Mouse (Mus musculus): ENCODE results near the gene Crlf1. TPM values are rescaled to one million over a fixed set of nuclear protein-coding genes. Genes with fewer than 3 reads are reported as not detected.

The Crlf1 gene
- polyA plus RNA-seq, 1 experiment from 2014 or later = 8.7 TPM

DNA sequence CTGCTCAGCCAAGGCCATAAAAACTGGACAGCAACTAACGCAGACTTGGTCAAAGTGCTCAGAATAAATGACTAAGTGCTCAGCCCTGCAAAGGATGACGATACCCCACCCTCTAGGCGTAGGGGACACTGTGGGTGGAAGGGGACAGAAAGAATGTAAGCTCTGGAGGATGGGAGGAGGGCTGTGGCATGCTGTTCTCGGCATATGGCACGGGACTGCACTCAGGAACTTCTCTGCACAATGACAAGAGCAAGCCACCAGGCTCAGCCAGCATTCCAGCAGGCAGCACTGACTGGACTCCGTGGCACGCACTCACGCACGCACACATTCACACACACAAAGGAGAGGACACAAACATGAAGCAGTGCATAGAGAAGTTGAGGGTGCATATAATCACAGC is 32.4 kb upstream of the Crlf1 start:
- no peaks in the 10 kb centered on the region for H3K36me3 ChIP-seq
- H3K4me3 ChIP-seq (replicated peaks) = no peak overlapping the region
- no peak for ATAC-seq (ENCODE audit: low FRiP score)
- H3K27ac ChIP-seq (replicated peaks) = no peak overlapping the region
- peaks cover 15% of the 10 kb centered on the region for H3K4me1 ChIP-seq
- H3K4me2 ChIP-seq = no peak overlapping the region
- no peaks in the 10 kb centered on the region for H3K9me3 ChIP-seq (replicated peaks)
- WGBS = 71% methylated on average over 9 of the region's 9 CpGs
- H3K9ac ChIP-seq (replicated peaks) = no peak overlapping the region
- H3K27me3 ChIP-seq (replicated peaks) = no peaks in the 10 kb centered on the region

DNA sequence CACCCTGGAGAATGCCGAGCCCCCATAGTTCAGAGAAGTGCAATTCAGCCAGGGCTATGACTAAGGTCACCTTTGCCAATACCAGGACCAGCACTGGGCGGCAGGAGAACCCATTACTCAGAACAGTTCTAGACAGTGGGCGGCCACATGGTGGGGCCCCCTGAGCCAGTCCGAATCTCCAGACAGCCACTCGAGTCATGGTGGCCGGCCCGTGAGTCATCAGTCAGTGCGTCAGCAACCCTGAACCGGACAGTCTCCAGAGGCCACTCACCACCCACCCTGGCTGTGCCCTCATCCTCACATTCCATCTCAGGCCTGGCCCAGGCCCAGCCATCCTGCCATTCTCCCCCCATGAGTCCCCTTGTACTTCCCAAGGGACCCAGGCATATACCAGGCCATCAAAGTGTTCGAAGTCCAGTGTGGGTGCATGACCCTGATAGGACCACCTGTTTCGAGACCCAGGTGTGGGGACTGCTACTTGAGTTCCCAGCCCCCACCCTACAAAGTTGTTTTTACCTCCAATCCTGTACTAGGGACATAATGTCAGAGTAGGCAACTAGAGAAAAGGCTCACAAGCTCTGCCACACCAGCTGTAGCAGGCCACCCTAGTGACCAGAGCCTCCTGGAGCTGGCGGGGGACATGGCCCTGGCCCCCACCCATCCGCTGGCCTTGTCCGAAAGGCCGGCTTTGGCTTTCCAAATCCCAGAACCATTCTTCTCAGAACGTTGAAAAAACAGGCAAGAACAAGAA is 31.0 kb upstream of the Crlf1 start:
- peak overlapping the region; percentile 0; the same call in 1 of the 2 replicates for H3K9ac ChIP-seq (replicated peaks)
- H3K27me3 ChIP-seq (replicated peaks) = no peaks in the 10 kb centered on the region
- no peaks in the 10 kb centered on the region for H3K9me3 ChIP-seq (replicated peaks)
- ATAC-seq (ENCODE audit: low FRiP score) = 0 out of 2 replicates have a peak, but pooled peaks have one; percentile 18
- WGBS = 91% methylated on average over 16 of the region's 16 CpGs
- H3K4me1 ChIP-seq = peaks cover 22% of the 10 kb centered on the region
- H3K27ac ChIP-seq (replicated peaks) = no peak overlapping the region
- no peak overlapping the region for H3K4me2 ChIP-seq
- H3K4me3 ChIP-seq (replicated peaks) = no peak overlapping the region
- no peaks in the 10 kb centered on the region for H3K36me3 ChIP-seq

DNA sequence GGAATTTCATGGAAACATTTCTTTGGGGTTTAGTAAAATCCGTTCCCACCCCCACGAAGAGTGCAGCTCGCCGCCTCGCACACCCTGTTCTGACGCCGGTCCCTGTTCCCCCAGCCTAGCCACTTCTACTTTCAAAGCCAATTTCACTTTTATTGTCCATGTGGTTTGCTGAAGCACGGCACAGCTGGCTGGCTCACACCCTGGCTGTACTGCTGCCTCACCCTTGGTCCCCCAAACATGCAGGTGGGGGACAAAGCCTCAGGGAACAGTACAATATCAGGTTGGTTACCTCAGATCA is 30.5 kb upstream of the Crlf1 start:
- ATAC-seq (ENCODE audit: low FRiP score) = no peak
- no peak overlapping the region for H3K4me2 ChIP-seq
- H3K4me1 ChIP-seq = peaks cover 27% of the 10 kb centered on the region
- WGBS = 83% methylated on average over 8 of the region's 8 CpGs
- no peak overlapping the region for H3K4me3 ChIP-seq (replicated peaks)
- H3K27ac ChIP-seq (replicated peaks) = no peak overlapping the region
- no peaks in the 10 kb centered on the region for H3K36me3 ChIP-seq
- H3K27me3 ChIP-seq (replicated peaks) = no peaks in the 10 kb centered on the region
- no peaks in the 10 kb centered on the region for H3K9me3 ChIP-seq (replicated peaks)
- no peak overlapping the region for H3K9ac ChIP-seq (replicated peaks)

DNA sequence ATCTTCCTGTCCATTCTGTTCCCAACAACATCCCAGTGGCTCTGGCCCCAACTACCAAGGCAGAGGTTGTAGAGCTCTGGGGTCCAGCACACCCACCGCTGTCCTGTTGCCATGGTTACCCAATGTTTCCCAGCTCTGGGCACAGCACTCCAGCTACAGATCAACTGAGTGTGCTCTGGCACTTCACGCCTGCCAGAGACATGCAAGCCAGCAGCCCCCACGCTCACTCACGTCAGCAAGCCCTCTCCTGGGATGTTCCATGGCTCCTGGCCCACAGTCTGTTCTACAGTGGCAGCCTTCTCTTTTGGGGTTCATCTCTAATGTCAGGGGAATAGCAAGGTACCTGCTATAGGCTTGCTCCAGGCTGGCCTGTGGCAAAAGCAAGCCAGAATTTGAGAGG is 29.7 kb upstream of the Crlf1 start:
- H3K36me3 ChIP-seq = no peaks in the 10 kb centered on the region
- no peaks in the 10 kb centered on the region for H3K27me3 ChIP-seq (replicated peaks)
- H3K4me2 ChIP-seq = no peak overlapping the region
- no peak overlapping the region for H3K27ac ChIP-seq (replicated peaks)
- H3K4me1 ChIP-seq = peaks cover 34% of the 10 kb centered on the region
- H3K4me3 ChIP-seq (replicated peaks) = no peak overlapping the region
- no peak for ATAC-seq (ENCODE audit: low FRiP score)
- WGBS = 39% methylated on average over 4 of the region's 4 CpGs
- H3K9ac ChIP-seq (replicated peaks) = no peak overlapping the region
- H3K9me3 ChIP-seq (replicated peaks) = no peaks in the 10 kb centered on the region

DNA sequence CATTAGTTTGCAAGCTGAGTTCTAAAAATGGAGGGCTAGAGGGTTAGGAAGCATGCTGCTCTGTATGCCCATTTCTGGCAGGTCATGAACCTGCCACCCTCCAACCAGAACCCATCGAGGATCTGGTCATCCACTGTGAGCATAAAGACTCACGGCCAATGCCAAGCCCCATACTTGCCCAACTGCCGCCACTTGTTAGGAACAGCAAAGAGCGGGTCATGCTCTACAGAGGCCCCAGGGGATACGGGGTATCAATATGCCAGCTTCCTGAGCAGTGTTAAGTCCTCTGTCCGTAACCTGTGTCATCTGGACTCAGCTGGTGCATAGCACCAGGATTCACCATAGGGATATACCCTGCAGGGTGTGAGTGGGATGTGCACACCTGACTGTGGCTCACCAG is 28.8 kb upstream of the Crlf1 start:
- Histone ChIP-seq H3K27ac (replicated peaks) (no peak overlapping the region), H3K9ac (replicated peaks) (no peak overlapping the region), H3K36me3 (no peaks in the 10 kb centered on the region), H3K4me3 (replicated peaks) (no peak overlapping the region), H3K4me2 (no peak overlapping the region), H3K4me1 (peaks cover 41% of the 10 kb centered on the region), H3K27me3 (replicated peaks) (no peaks in the 10 kb centered on the region), H3K9me3 (replicated peaks) (no peaks in the 10 kb centered on the region)
- no peak for ATAC-seq (ENCODE audit: low FRiP score)
- 93% methylated on average over 6 of the region's 6 CpGs for WGBS

DNA sequence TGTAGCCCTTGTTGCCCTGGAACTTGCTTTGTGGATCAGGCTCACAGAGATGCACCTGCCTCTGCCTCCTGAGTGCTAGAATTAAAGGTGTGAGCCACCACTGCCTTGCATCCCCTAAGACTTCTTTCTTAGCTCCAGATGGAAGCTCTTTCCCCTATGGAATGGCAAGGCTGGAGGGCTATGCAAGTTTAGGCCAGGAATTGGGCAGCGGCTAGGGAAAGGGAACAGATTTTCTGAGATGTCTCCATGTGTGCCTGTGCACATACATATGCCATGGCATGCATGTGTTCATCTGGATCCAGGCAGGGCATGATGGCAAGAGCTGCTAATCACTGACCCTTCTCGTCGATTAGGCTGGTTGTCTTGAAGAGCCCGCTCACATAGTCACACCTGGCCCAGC is 27.3 kb upstream of the Crlf1 start:
- Histone ChIP-seq H3K4me2 (no peak overlapping the region), H3K36me3 (no peaks in the 10 kb centered on the region), H3K27me3 (replicated peaks) (no peaks in the 10 kb centered on the region), H3K27ac (replicated peaks) (no peak overlapping the region), H3K9me3 (replicated peaks) (no peaks in the 10 kb centered on the region), H3K9ac (replicated peaks) (no peak overlapping the region), H3K4me3 (replicated peaks) (no peak overlapping the region), H3K4me1 (peaks cover 48% of the 10 kb centered on the region)
- 96% methylated on average over 4 of the region's 4 CpGs for WGBS
- ATAC-seq (ENCODE audit: low FRiP score) = no peak

DNA sequence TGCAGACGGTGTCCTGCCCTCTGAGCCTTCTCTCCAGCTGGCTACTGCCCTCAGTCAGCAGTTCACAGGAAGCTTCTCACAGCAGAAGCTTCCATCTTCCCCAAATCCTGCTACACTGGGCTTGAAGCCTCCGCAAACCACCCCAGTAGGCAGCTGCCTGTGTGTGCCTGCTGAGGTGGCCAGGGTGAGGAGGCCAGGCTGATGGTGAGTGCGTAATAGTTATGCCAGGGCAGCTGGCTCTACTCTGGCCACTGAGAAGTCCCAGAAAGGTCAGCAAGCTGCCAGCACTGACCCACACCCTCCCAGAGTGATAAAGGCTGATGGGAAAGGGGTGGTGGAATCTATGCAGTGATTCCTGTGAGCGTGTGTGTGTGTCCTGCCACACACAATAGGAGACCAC is 26.7 kb upstream of the Crlf1 start:
- Histone ChIP-seq H3K27ac (replicated peaks) (no peak overlapping the region), H3K27me3 (replicated peaks) (no peaks in the 10 kb centered on the region), H3K36me3 (no peaks in the 10 kb centered on the region), H3K9ac (replicated peaks) (no peak overlapping the region), H3K4me2 (no peak overlapping the region), H3K4me1 (peaks cover 48% of the 10 kb centered on the region), H3K9me3 (replicated peaks) (no peaks in the 10 kb centered on the region), H3K4me3 (replicated peaks) (no peak overlapping the region)
- 84% methylated on average over 4 of the region's 4 CpGs for WGBS
- ATAC-seq (ENCODE audit: low FRiP score) = no peak

DNA sequence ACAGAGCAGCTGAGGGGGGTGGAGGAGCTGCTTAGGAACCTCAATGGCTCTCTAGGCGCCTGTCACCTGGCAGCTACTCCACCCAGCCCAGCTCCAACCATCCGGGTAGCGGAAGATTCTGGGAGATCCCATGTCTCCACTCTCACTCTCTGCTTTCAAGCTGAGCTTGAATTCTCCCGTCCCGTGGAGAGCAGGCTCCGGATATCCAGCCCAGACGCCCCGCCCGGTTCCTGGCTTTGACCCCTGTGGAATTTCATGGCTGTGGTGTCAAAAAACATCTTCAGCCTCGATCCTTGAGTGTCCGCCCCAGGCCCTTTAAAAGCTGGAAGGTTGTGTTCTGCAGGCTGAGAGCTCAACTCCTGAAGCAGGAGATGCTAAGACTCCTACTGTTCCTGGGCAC is 26.2 kb upstream of the Crlf1 start:
- Histone ChIP-seq H3K27ac (replicated peaks) (no peak overlapping the region), H3K27me3 (replicated peaks) (no peaks in the 10 kb centered on the region), H3K9me3 (replicated peaks) (no peaks in the 10 kb centered on the region), H3K36me3 (no peaks in the 10 kb centered on the region), H3K4me2 (no peak overlapping the region), H3K9ac (replicated peaks) (no peak overlapping the region), H3K4me3 (replicated peaks) (no peak overlapping the region), H3K4me1 (peaks cover 48% of the 10 kb centered on the region)
- WGBS = 77% methylated on average over 11 of the region's 11 CpGs
- ATAC-seq (ENCODE audit: low FRiP score) = no peak

DNA sequence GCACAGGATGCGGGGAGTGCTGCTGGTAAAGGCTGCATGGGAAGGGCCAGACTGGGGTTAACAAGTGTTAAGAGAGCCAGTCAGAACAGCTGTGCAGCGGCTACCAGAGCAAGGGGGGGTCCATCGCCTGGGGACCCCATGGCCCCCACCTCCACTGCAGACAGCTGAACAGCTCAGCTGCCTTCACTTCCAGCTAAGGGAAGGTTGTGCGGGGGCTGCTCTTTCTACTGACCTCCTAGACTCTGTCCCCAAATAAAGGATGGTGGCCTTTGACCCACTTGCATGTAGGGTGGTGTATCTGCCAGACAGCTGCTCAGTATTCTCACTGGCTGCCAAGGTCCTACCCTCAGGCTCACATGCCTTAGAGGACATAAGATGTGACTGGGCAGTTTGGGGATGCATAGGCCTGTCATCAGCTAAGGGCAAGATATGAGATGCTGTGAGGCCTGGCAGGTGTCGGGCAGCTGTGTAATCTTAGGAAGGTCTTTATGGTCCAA is 25.7 kb upstream of the Crlf1 start:
- Histone ChIP-seq H3K4me2 (no peak overlapping the region), H3K9me3 (replicated peaks) (no peaks in the 10 kb centered on the region), H3K27me3 (replicated peaks) (no peaks in the 10 kb centered on the region), H3K27ac (replicated peaks) (no peak overlapping the region), H3K4me1 (peaks cover 48% of the 10 kb centered on the region), H3K4me3 (replicated peaks) (no peak overlapping the region), H3K9ac (replicated peaks) (no peak overlapping the region), H3K36me3 (no peaks in the 10 kb centered on the region)
- ATAC-seq (ENCODE audit: low FRiP score) = no peak
- WGBS = 76% methylated on average over 5 of the region's 5 CpGs

DNA sequence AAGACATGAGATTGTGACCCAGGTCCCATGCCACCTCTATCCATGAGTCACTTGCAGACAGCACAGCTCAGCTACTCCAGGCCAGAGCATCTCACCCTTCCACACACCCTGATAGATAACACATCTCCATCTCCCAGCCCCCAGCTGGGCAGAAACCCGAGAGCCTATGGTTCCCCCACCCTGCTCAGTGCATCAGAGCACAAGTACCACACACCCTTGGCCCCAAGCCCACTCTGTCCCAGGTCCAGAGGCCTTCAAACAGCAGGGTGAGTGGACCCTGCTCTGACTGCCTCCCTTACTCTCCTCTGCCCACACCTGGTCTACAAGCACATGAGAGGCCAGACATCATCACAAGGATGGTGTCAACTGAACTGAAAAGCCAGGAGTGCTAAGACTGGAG is 25.1 kb upstream of the Crlf1 start:
- no peaks in the 10 kb centered on the region for H3K27me3 ChIP-seq (replicated peaks)
- 70% methylated on average over 1 of the region's 1 CpGs for WGBS
- H3K9ac ChIP-seq (replicated peaks) = no peak overlapping the region

DNA sequence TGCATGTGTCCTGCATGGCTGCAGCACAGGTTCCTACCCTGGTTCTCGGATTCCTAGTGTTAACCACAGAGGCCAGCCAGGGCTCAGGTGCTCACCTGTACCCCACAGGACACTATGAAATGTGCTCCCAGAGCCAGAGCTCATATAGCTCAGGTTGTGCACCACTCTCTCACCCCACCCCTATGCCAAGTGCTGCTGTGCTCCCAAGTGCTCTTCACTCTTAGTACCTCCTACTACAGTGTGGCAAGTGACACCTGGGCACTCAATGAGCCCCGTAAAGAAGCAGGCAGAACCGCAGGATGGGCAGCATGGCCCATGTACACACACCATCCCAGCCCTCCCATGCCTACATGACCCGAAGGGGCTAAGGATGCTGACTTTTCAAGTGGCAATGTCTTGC is 24.2 kb upstream of the Crlf1 start:
- 94% methylated on average over 4 of the region's 4 CpGs for WGBS
- Histone ChIP-seq H3K4me3 (replicated peaks) (no peak overlapping the region), H3K9ac (replicated peaks) (no peak overlapping the region), H3K36me3 (no peaks in the 10 kb centered on the region), H3K9me3 (replicated peaks) (no peaks in the 10 kb centered on the region), H3K27me3 (replicated peaks) (no peaks in the 10 kb centered on the region), H3K4me2 (no peak overlapping the region), H3K27ac (replicated peaks) (peak overlapping the region; percentile 37; the same call in 1 of the 2 replicates), H3K4me1 (peaks cover 43% of the 10 kb centered on the region)
- no peak for ATAC-seq (ENCODE audit: low FRiP score)

More for the DNA sequence above, 25.1 kb upstream of the Crlf1 start:
- Histone ChIP-seq H3K27ac (replicated peaks) (no peak overlapping the region), H3K9me3 (replicated peaks) (no peaks in the 10 kb centered on the region), H3K4me3 (replicated peaks) (no peak overlapping the region), H3K36me3 (no peaks in the 10 kb centered on the region), H3K4me1 (peaks cover 48% of the 10 kb centered on the region), H3K4me2 (no peak overlapping the region)
- no peak for ATAC-seq (ENCODE audit: low FRiP score)

DNA sequence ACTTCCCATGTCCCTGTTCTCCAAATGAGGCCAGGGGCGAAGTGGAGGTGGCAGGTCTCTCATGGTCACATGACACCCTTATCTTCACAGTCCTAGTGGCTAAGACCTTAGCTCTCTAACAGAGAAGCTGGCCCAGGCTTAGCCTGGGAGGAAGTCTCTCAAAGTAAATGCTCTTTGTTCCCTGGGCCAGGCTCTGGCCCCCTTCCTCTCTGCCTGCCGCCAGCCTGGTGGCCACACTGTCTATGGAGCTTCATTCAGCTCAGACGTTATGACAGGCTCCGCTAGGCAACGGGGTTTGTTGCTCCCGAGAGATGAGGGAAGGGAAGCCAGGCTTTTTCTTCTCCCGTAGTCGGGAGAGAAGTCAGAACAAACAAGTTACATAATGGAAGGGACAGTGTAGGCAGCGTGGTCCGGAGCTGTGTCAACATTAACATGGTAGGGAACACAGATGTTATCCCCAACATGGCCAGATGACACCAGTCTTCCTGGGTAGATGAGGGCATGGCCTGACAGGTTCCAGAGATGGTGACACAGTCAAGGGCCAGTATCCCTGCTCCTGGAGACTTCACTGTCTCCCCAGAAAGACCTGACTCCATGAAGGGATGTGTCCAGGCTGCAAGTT is 23.6 kb upstream of the Crlf1 start:
- H3K4me1 ChIP-seq = peaks cover 37% of the 10 kb centered on the region
- no peak overlapping the region for H3K4me3 ChIP-seq (replicated peaks)
- no peaks in the 10 kb centered on the region for H3K9me3 ChIP-seq (replicated peaks)
- WGBS = 35% methylated on average over 10 of the region's 10 CpGs
- H3K27me3 ChIP-seq (replicated peaks) = no peaks in the 10 kb centered on the region
- H3K4me2 ChIP-seq = no peak overlapping the region
- H3K9ac ChIP-seq (replicated peaks) = no peak overlapping the region
- 0 out of 2 replicates have a peak, but pooled peaks have one; percentile 45 for ATAC-seq (ENCODE audit: low FRiP score)
- no peaks in the 10 kb centered on the region for H3K36me3 ChIP-seq
- peak overlapping the region; percentile 37; the same call in 1 of the 2 replicates for H3K27ac ChIP-seq (replicated peaks)

Measured in neural tube, embryonic 15.5 days (tissue).